12 mouse cellular contexts compared by ENCODE assay signal in genomic region chr9:107716951-107717350, GRCm38 (mm10). TPM values are rescaled to one million over a fixed set of nuclear protein-coding genes. Genes with fewer than 3 reads are reported as not detected.
A peak's percentile ranks its signal among the peaks of the same experiment; 100 is the strongest.
DNase-seq lines count a peak whose midpoint lies in the region; ATAC-seq and TF ChIP-seq lines count a peak whose summit lies in the region.
"Had no signal": no experiment of that assay in that cellular context is flagged by ENCODE, and none has a peak within 500 bp of the region (broad histone marks: within the 10 kb centered on the region; RNA-seq: fewer than 3 reads in every experiment).

No protein-coding gene starts in this region.

- 0 out of 2 replicates have a peak, but pooled peaks have one; percentile 33 for ATAC-seq in heart, embryonic 13.5 days (ENCODE audit: extremely low read depth, insufficient number of reproducible peaks, low FRiP score, low TSS enrichment)
- ATAC-seq in lung, embryonic 15.5 days (ENCODE audit: borderline replicate concordance, extremely low read depth, low FRiP score, low TSS enrichment) = peak; percentile 33; the same call in 1 of the 2 replicates
- ATAC-seq in limb, embryonic 14.5 days (ENCODE audit: low FRiP score, low read depth) = peak; percentile 36; the same call in 1 of the 2 replicates
- ATAC-seq in erythroblast, adult 5-6 weeks (replicated peaks; ENCODE audit: low FRiP score, poor library complexity, severe bottlenecking) = no peak
- ATAC-seq: activated CD4-positive, CD25-positive, alpha-beta regulatory T cell, adult 4 months had no signal

- no peaks in the 10 kb centered on the region for H3K36me3 ChIP-seq in heart, embryonic 13.5 days
- H3K36me3 ChIP-seq in lung, embryonic 15.5 days = no peaks in the 10 kb centered on the region
- H3K36me3 ChIP-seq in embryonic facial prominence, embryonic 10.5 days (replicated peaks) = no peaks in the 10 kb centered on the region
- H3K36me3 ChIP-seq in limb, embryonic 14.5 days (ENCODE audit: control insufficient read depth, insufficient read depth, low read length) = no peaks in the 10 kb centered on the region

- 23% methylated on average over 6 of the region's 6 CpGs for WGBS in heart, embryonic 13.5 days
- WGBS in lung, embryonic 15.5 days = 53% methylated on average over 6 of the region's 6 CpGs
- 16% methylated on average over 6 of the region's 6 CpGs for WGBS in embryonic facial prominence, embryonic 10.5 days
- 11% methylated on average over 6 of the region's 6 CpGs for WGBS in limb, embryonic 14.5 days

- H3K27ac ChIP-seq in heart, embryonic 13.5 days (replicated peaks) = no peak overlapping the region
- no peak overlapping the region for H3K27ac ChIP-seq in lung, embryonic 15.5 days
- H3K27ac ChIP-seq in embryonic facial prominence, embryonic 10.5 days (replicated peaks) = peak overlapping the region; percentile 84
- peak overlapping the region; percentile 71 for H3K27ac ChIP-seq in limb, embryonic 14.5 days (replicated peaks; ENCODE audit: low read depth, low read length)

- H3K4me2 ChIP-seq in heart, embryonic 13.5 days = no peak overlapping the region
- no peak overlapping the region for H3K4me2 ChIP-seq in lung, embryonic 15.5 days
- no peak overlapping the region; the same call in 1 of the 2 replicates for H3K4me2 ChIP-seq in limb, embryonic 14.5 days (replicated peaks; ENCODE audit: low read depth, low read length, severe bottlenecking)
- H3K4me2 ChIP-seq: liver, embryonic 11.5 days had no signal

- peak overlapping the region; percentile 44 for H3K9ac ChIP-seq in heart, embryonic 13.5 days
- H3K9ac ChIP-seq in lung, embryonic 15.5 days = no peak overlapping the region
- 0 out of 2 replicates have a peak overlapping the region, but pooled peaks have one; percentile 18 for H3K9ac ChIP-seq in limb, embryonic 14.5 days (ENCODE audit: low read depth, low read length, severe bottlenecking)

- H3K4me1 ChIP-seq in heart, embryonic 13.5 days = peaks cover 42% of the 10 kb centered on the region
- peaks cover 62% of the 10 kb centered on the region for H3K4me1 ChIP-seq in lung, embryonic 15.5 days
- peaks cover 54% of the 10 kb centered on the region for H3K4me1 ChIP-seq in embryonic facial prominence, embryonic 10.5 days
- peaks cover 50% of the 10 kb centered on the region for H3K4me1 ChIP-seq in limb, embryonic 14.5 days (ENCODE audit: control insufficient read depth, insufficient read depth, low read length)

- TF ChIP-seq POLR2A in limb, embryonic 14.5 days (IDR thresholded peaks at IDR 0.05; ENCODE audit: borderline replicate concordance, extremely low read depth, insufficient read depth, insufficient read length) = no peak

- H3K4me3 ChIP-seq in heart, embryonic 13.5 days = no peak overlapping the region
- no peak overlapping the region for H3K4me3 ChIP-seq in lung, embryonic 15.5 days
- H3K4me3 ChIP-seq in embryonic facial prominence, embryonic 10.5 days = peak overlapping the region; percentile 31; the same call in 1 of the 2 replicates
- no peak overlapping the region for H3K4me3 ChIP-seq in limb, embryonic 14.5 days (replicated peaks; ENCODE audit: low read length)

- intact Hi-C loops in heart, postnatal 10 days (cut with DNase I) = no loop called here
- intact Hi-C loops in left cerebral cortex, postnatal 36 days (cut with DNase I) = no loop called here

- DNase-seq in heart, postnatal 10 days = no peak
- no peak for DNase-seq in lung, adult 18-20 months
- DNase-seq in embryonic facial prominence, embryonic 10.5 days (ENCODE audit: low spot score) = peak; percentile 75
- no peak for DNase-seq in limb, embryonic 14.5 days (ENCODE audit: low spot score)
- DNase-seq in left cerebral cortex, postnatal 36 days (ENCODE audit: low spot score in 2 of 2) = no peak
- DNase-seq: kidney, postnatal 25 days had no signal

- H3K27me3 ChIP-seq in heart, embryonic 13.5 days (replicated peaks) = peaks cover 42% of the 10 kb centered on the region
- H3K27me3 ChIP-seq in lung, embryonic 15.5 days = no peaks in the 10 kb centered on the region
- peaks cover 4% of the 10 kb centered on the region for H3K27me3 ChIP-seq in embryonic facial prominence, embryonic 10.5 days (replicated peaks; ENCODE audit: low read depth, poor library complexity, severe bottlenecking)
- H3K27me3 ChIP-seq in limb, embryonic 14.5 days (ENCODE audit: control insufficient read depth, insufficient read depth, low read length) = no peaks in the 10 kb centered on the region

- no peaks in the 10 kb centered on the region for H3K9me3 ChIP-seq in heart, embryonic 13.5 days
- H3K9me3 ChIP-seq in lung, embryonic 15.5 days = no peaks in the 10 kb centered on the region
- no peaks in the 10 kb centered on the region for H3K9me3 ChIP-seq in embryonic facial prominence, embryonic 10.5 days
- no peaks in the 10 kb centered on the region for H3K9me3 ChIP-seq in limb, embryonic 14.5 days (ENCODE audit: control insufficient read depth, low read length)

RNA-seq across cellular contexts. Expression of gene Sema3f, which starts 6.7 kb away (rescaled TPM):
- polyA plus RNA-seq in heart, embryonic 13.5 days (2015; fragmentation: Nextera tagmentation; extraction: Ambion mirVana) = 4.5 and 6.3 TPM in 2 replicates
- total RNA-seq in heart, postnatal 10 days (2021) = 10 to 100 TPM; 19.4 to 22.2 TPM
- polyA plus RNA-seq in lung, embryonic 15.5 days (2015; fragmentation: Nextera tagmentation; extraction: Ambion mirVana) = 12.3 and 13.7 TPM in 2 replicates
- polyA plus RNA-seq in embryonic facial prominence, embryonic 10.5 days (2016; fragmentation: Nextera tagmentation; extraction: Ambion mirVana) = 13.2 and 21.4 TPM in 2 replicates
- polyA plus RNA-seq in limb, embryonic 14.5 days (2012; rRNA removed) = 228 and 332 TPM in 2 replicates
- polyA plus RNA-seq in limb, embryonic 14.5 days (2014; fragmentation: Nextera tagmentation; extraction: Ambion mirVana) = 48.8 and 55.6 TPM in 2 replicates
- total RNA-seq in erythroblast, adult 5-6 weeks (2015; ENCODE audit: low replicate concordance) = not detected in 2 replicates
- not detected in 2 replicates for total RNA-seq in erythroblast, adult 5-6 weeks (2017; ENCODE audit: low replicate concordance)
- 10 to 100 TPM; 16.6 to 17.2 TPM for total RNA-seq in left cerebral cortex, postnatal 36 days (2021)
- total RNA-seq: granulocyte monocyte progenitor cell, adult 5-6 weeks had no signal
- polyA plus RNA-seq: activated CD4-positive, CD25-positive, alpha-beta regulatory T cell, adult 4 months had no signal

RNA-seq across cellular contexts. Expression of gene Gnat1, which starts 37.4 kb away (rescaled TPM):
- 0.90 and 1.3 TPM in 2 replicates for polyA plus RNA-seq in heart, embryonic 13.5 days (2015; fragmentation: Nextera tagmentation; extraction: Ambion mirVana)
- not detected for total RNA-seq in heart, postnatal 10 days (2021)
- 0.54 and 0.93 TPM in 2 replicates for polyA plus RNA-seq in lung, embryonic 15.5 days (2015; fragmentation: Nextera tagmentation; extraction: Ambion mirVana)
- 3.4 and 4.3 TPM in 2 replicates for polyA plus RNA-seq in embryonic facial prominence, embryonic 10.5 days (2016; fragmentation: Nextera tagmentation; extraction: Ambion mirVana)
- polyA plus RNA-seq in limb, embryonic 14.5 days (2012; rRNA removed) = 0.28 and 0.44 TPM in 2 replicates
- 0.55 and 0.57 TPM in 2 replicates for polyA plus RNA-seq in limb, embryonic 14.5 days (2014; fragmentation: Nextera tagmentation; extraction: Ambion mirVana)
- total RNA-seq in erythroblast, adult 5-6 weeks (2015; ENCODE audit: low replicate concordance) = not detected in 2 replicates
- total RNA-seq in erythroblast, adult 5-6 weeks (2017; ENCODE audit: low replicate concordance) = not detected in 2 replicates
- total RNA-seq in left cerebral cortex, postnatal 36 days (2021) = 1 to 10 TPM in 1 of 2 experiments, under 1 TPM in 1; 0.41 to 1.2 TPM
- total RNA-seq: granulocyte monocyte progenitor cell, adult 5-6 weeks had no signal

RNA-seq across cellular contexts. Expression of gene Slc38a3, which starts 47.6 kb away (rescaled TPM):
- 2.8 and 2.9 TPM in 2 replicates for polyA plus RNA-seq in heart, embryonic 13.5 days (2015; fragmentation: Nextera tagmentation; extraction: Ambion mirVana)
- 10 to 100 TPM; 20.5 to 22.6 TPM for total RNA-seq in heart, postnatal 10 days (2021)
- 3.9 and 4.1 TPM in 2 replicates for polyA plus RNA-seq in lung, embryonic 15.5 days (2015; fragmentation: Nextera tagmentation; extraction: Ambion mirVana)
- polyA plus RNA-seq in embryonic facial prominence, embryonic 10.5 days (2016; fragmentation: Nextera tagmentation; extraction: Ambion mirVana) = 5.6 and 6.6 TPM in 2 replicates
- polyA plus RNA-seq in limb, embryonic 14.5 days (2012; rRNA removed) = 22.4 and 31.8 TPM in 2 replicates
- polyA plus RNA-seq in limb, embryonic 14.5 days (2014; fragmentation: Nextera tagmentation; extraction: Ambion mirVana) = 3.7 and 6.0 TPM in 2 replicates
- not detected in 2 replicates for total RNA-seq in erythroblast, adult 5-6 weeks (2015; ENCODE audit: low replicate concordance)
- not detected in 2 replicates for total RNA-seq in erythroblast, adult 5-6 weeks (2017; ENCODE audit: low replicate concordance)
- total RNA-seq in left cerebral cortex, postnatal 36 days (2021) = 10 to 100 TPM; 66.3 to 66.8 TPM
- total RNA-seq: granulocyte monocyte progenitor cell, adult 5-6 weeks had no signal
- polyA plus RNA-seq: activated CD4-positive, CD25-positive, alpha-beta regulatory T cell, adult 4 months had no signal

RNA-seq across cellular contexts. Expression of gene Rbm5, which starts 53.8 kb away (rescaled TPM):
- polyA plus RNA-seq in heart, embryonic 13.5 days (2015; fragmentation: Nextera tagmentation; extraction: Ambion mirVana) = 121 and 125 TPM in 2 replicates
- 10 to 100 TPM; 57.8 to 66.6 TPM for total RNA-seq in heart, postnatal 10 days (2021)
- 188 and 202 TPM in 2 replicates for polyA plus RNA-seq in lung, embryonic 15.5 days (2015; fragmentation: Nextera tagmentation; extraction: Ambion mirVana)
- polyA plus RNA-seq in embryonic facial prominence, embryonic 10.5 days (2016; fragmentation: Nextera tagmentation; extraction: Ambion mirVana) = 200 and 206 TPM in 2 replicates
- polyA plus RNA-seq in limb, embryonic 14.5 days (2012; rRNA removed) = 185 and 196 TPM in 2 replicates
- polyA plus RNA-seq in limb, embryonic 14.5 days (2014; fragmentation: Nextera tagmentation; extraction: Ambion mirVana) = 163 and 181 TPM in 2 replicates
- 204 and 296 TPM in 2 replicates for total RNA-seq in erythroblast, adult 5-6 weeks (2015; ENCODE audit: low replicate concordance)
- 507 and 635 TPM in 2 replicates for total RNA-seq in erythroblast, adult 5-6 weeks (2017; ENCODE audit: low replicate concordance)
- total RNA-seq in left cerebral cortex, postnatal 36 days (2021) = 100 to 1,000 TPM; 109 to 159 TPM

Comparison
In these comparisons a context has a peak if more than half of its experiments do, and no peak if none do; other contexts are left out.
1. H3K27ac ChIP-seq: peak in embryonic facial prominence, embryonic 10.5 days (single experiment) and limb, embryonic 14.5 days (single experiment); none in heart, embryonic 13.5 days (single experiment) and lung, embryonic 15.5 days (single experiment).